Mouse (Mus musculus) MEL (cell line): ENCODE results near the gene Hacl1. TPM values are rescaled to one million over a fixed set of nuclear protein-coding genes. Genes with fewer than 3 reads are reported as not detected.
A peak's percentile ranks its signal among the peaks of the same experiment; 100 is the strongest.

Source experiments
- DNase-seq: peaks from one replicate; pipeline ENCODE4 v3.0.0; 2011; ENCODE audit warnings: low read depth, low spot score
- H3K27ac ChIP-seq: 2 replicates; pipeline ENCODE4 v1.5.1; 2012; ENCODE audit warnings: low read depth, mild to moderate bottlenecking, control low read depth, low read length, moderate library complexity; ENCODE audit not compliant: control insufficient read depth
- H3K27me3 ChIP-seq, 2 experiments: fragments of 150-350 bp in 1 of 2; sonication (generic) in 1 of 2; 2 replicates each; pipeline ENCODE4 v1.6.1; 2012; ENCODE audit warnings: low read length in 2 of 2, mild to moderate bottlenecking in 2 of 2, improper control_type of control experiment in 1 of 2, moderate library complexity in 1 of 2; ENCODE audit not compliant: insufficient read depth in 2 of 2, control insufficient read depth in 1 of 2
- H3K36me3 ChIP-seq, 2 experiments: 2 replicates each; pipeline ENCODE4 v1.6.1; 2012 to 2014; ENCODE audit warnings: low read length in 2 of 2, improper control_type of control experiment in 1 of 2, inconsistent platforms in 1 of 2, mild to moderate bottlenecking in 1 of 2; ENCODE audit not compliant: insufficient read depth in 2 of 2, control insufficient read depth in 1 of 2
- H3K4me1 ChIP-seq, 2 experiments: fragments of 150-350 bp in 1 of 2; sonication (generic) in 1 of 2; 2 replicates each; pipeline ENCODE4 v1.6.1; 2012; ENCODE audit warnings: low read length in 2 of 2, improper control_type of control experiment in 1 of 2, mild to moderate bottlenecking in 1 of 2; ENCODE audit not compliant: insufficient read depth in 2 of 2, control insufficient read depth in 1 of 2
- H3K4me3 ChIP-seq, 2 experiments: fragments of 150-350 bp in 1 of 2; sonication (generic) in 1 of 2; 2 replicates each; pipeline ENCODE4 v1.5.1; 2012; ENCODE audit warnings: low read depth in 2 of 2, low read length in 2 of 2, mild to moderate bottlenecking in 2 of 2, moderate library complexity in 2 of 2, control low read depth in 1 of 2, improper control_type of control experiment in 1 of 2; ENCODE audit not compliant: control insufficient read depth in 1 of 2, insufficient read depth in 1 of 2
- H3K79me2 ChIP-seq: 2 replicates; pipeline ENCODE4 v1.6.1; 2012; ENCODE audit warnings: mild to moderate bottlenecking, low read length, moderate library complexity; ENCODE audit not compliant: control insufficient read depth, poor library complexity, insufficient read depth
- H3K9ac ChIP-seq: 2 replicates; pipeline ENCODE4 v1.6.1; 2012; ENCODE audit warnings: low read depth, mild to moderate bottlenecking, control low read depth, low read length, moderate library complexity; ENCODE audit not compliant: control insufficient read depth, poor library complexity, severe bottlenecking
- H3K9me3 ChIP-seq: fragments of 150-350 bp; sonication (generic); replicated peaks from 2 replicates; pipeline ENCODE4 v1.6.1; 2012; ENCODE audit warnings: mild to moderate bottlenecking, low read length, improper control_type of control experiment, moderate library complexity; ENCODE audit not compliant: insufficient read depth
- BHLHE40 ChIP-seq: IDR thresholded peaks from 2 replicates; pipeline ENCODE4 v1.6.1; 2012; ENCODE audit warnings: low read depth, mild to moderate bottlenecking, inconsistent platforms, low read length, improper control_type of control experiment, borderline replicate concordance
- CHD1 ChIP-seq: IDR thresholded peaks from 2 replicates; pipeline ENCODE4 v1.6.1; 2012; ENCODE audit warnings: low read depth, mild to moderate bottlenecking, inconsistent platforms, low read length, improper control_type of control experiment
- CHD2 ChIP-seq: IDR thresholded peaks from 2 replicates; pipeline ENCODE4 v1.6.1; 2011; ENCODE audit warnings: low read length, improper control_type of control experiment
- CTCF ChIP-seq, 3 experiments: IDR thresholded peaks in 2 of 3; conservative IDR thresholded peaks in 1 of 3; 2 replicates each; pipeline ENCODE4 v1.5.1; 2011 to 2012; ENCODE audit warnings: low read length in 3 of 3, low read depth in 2 of 3, mild to moderate bottlenecking in 2 of 3, improper control_type of control experiment in 1 of 3, inconsistent platforms in 1 of 3, mixed read lengths in 1 of 3, moderate library complexity in 1 of 3; ENCODE audit not compliant: control insufficient read depth in 1 of 3, insufficient read depth in 1 of 3, poor library complexity in 1 of 3, severe bottlenecking in 1 of 3
- E2F4 ChIP-seq: IDR thresholded peaks from 2 replicates; pipeline ENCODE4 v1.6.1; 2011; ENCODE audit warnings: low read depth, low read length, improper control_type of control experiment, borderline replicate concordance
- ELF1 ChIP-seq: IDR thresholded peaks from 2 replicates; pipeline ENCODE4 v1.6.1; 2014; ENCODE audit warnings: low read depth, mild to moderate bottlenecking, inconsistent platforms, low read length, improper control_type of control experiment, moderate library complexity
- EP300 ChIP-seq, 2 experiments: IDR thresholded peaks; 2 replicates each; pipeline ENCODE4 v1.6.1; 2011; ENCODE audit warnings: improper control_type of control experiment in 2 of 2, low read length in 2 of 2, low read depth in 1 of 2, mild to moderate bottlenecking in 1 of 2
- ETS1 ChIP-seq: IDR thresholded peaks from 2 replicates; pipeline ENCODE4 v1.6.1; 2012; ENCODE audit warnings: low read depth, mild to moderate bottlenecking, inconsistent platforms, low read length, improper control_type of control experiment, moderate library complexity
- GABPA ChIP-seq: IDR thresholded peaks from 2 replicates; pipeline ENCODE4 v1.6.1; 2012; ENCODE audit warnings: low read depth, mild to moderate bottlenecking, inconsistent platforms, low read length, improper control_type of control experiment, moderate library complexity
- GATA1 ChIP-seq: IDR thresholded peaks from 2 replicates; pipeline ENCODE4 v1.6.1; 2011; ENCODE audit warnings: low read depth, low read length, improper control_type of control experiment
- HCFC1 ChIP-seq: IDR thresholded peaks from 2 replicates; pipeline ENCODE4 v1.6.1; 2012; ENCODE audit warnings: low read depth, mild to moderate bottlenecking, inconsistent platforms, low read length, improper control_type of control experiment, moderate library complexity
- JUND ChIP-seq: IDR thresholded peaks from 2 replicates; pipeline ENCODE4 v1.6.1; 2011; ENCODE audit warnings: low read depth, mild to moderate bottlenecking, improper control_type of control experiment, low read length
- KAT2A ChIP-seq: conservative IDR thresholded peaks from 2 replicates; pipeline ENCODE4 v1.6.1; 2012; ENCODE audit warnings: low read depth, low read length, improper control_type of control experiment, inconsistent platforms
- MAFK ChIP-seq: IDR thresholded peaks from 2 replicates; pipeline ENCODE4 v1.6.1; 2011; ENCODE audit warnings: low read depth, mild to moderate bottlenecking, low read length, improper control_type of control experiment, borderline replicate concordance
- MAX ChIP-seq: IDR thresholded peaks from 2 replicates; pipeline ENCODE4 v1.6.1; 2011; ENCODE audit warnings: low read length, improper control_type of control experiment
- MXI1 ChIP-seq: IDR thresholded peaks from 2 replicates; pipeline ENCODE4 v1.6.1; 2011; ENCODE audit warnings: mild to moderate bottlenecking, low read depth, low read length, improper control_type of control experiment
- MYC ChIP-seq: IDR thresholded peaks from 2 replicates; pipeline ENCODE4 v1.6.1; 2011; ENCODE audit warnings: low read depth, mild to moderate bottlenecking, low read length, improper control_type of control experiment, moderate library complexity
- NELFE ChIP-seq: IDR thresholded peaks from 2 replicates; pipeline ENCODE4 v1.6.1; 2011; ENCODE audit warnings: low read depth, low read length, improper control_type of control experiment
- POLR2A ChIP-seq, 2 experiments: IDR thresholded peaks; 2 replicates each; pipeline ENCODE4 v1.6.1; 2011 to 2012; ENCODE audit warnings: low read length in 2 of 2, mild to moderate bottlenecking in 2 of 2, control low read depth in 1 of 2, improper control_type of control experiment in 1 of 2, low read depth in 1 of 2, moderate library complexity in 1 of 2; ENCODE audit not compliant: control insufficient read depth in 1 of 2, insufficient read depth in 1 of 2, poor library complexity in 1 of 2
- POLR2AphosphoS2 ChIP-seq: IDR thresholded peaks from 2 replicates; pipeline ENCODE4 v1.6.1; 2011; ENCODE audit warnings: low read length, improper control_type of control experiment
- RAD21 ChIP-seq: IDR thresholded peaks from 2 replicates; pipeline ENCODE4 v1.6.1; 2011; ENCODE audit warnings: mild to moderate bottlenecking, low read depth, low read length, improper control_type of control experiment
- SIN3A ChIP-seq: IDR thresholded peaks from 2 replicates; pipeline ENCODE4 v1.6.1; 2012; ENCODE audit warnings: low read length, improper control_type of control experiment, inconsistent platforms
- SMC3 ChIP-seq: IDR thresholded peaks from 2 replicates; pipeline ENCODE4 v1.6.1; 2011; ENCODE audit warnings: low read depth, low read length, improper control_type of control experiment
- TBP ChIP-seq: IDR thresholded peaks from 2 replicates; pipeline ENCODE4 v1.8.0; 2011; ENCODE audit warnings: low read depth, low read length, improper control_type of control experiment
- TCF12 ChIP-seq: IDR thresholded peaks from 2 replicates; pipeline ENCODE4 v1.6.1; 2014; ENCODE audit warnings: low read depth, mild to moderate bottlenecking, inconsistent platforms, low read length, improper control_type of control experiment, moderate library complexity
- UBTF ChIP-seq: IDR thresholded peaks from 2 replicates; pipeline ENCODE4 v1.6.1; 2012; ENCODE audit warnings: low read depth, mild to moderate bottlenecking, inconsistent platforms, low read length, improper control_type of control experiment, moderate library complexity, borderline replicate concordance; ENCODE audit not compliant: insufficient read depth
- USF1 ChIP-seq: IDR thresholded peaks from 2 replicates; pipeline ENCODE4 v1.6.1; 2014; ENCODE audit warnings: low read depth, mild to moderate bottlenecking, inconsistent platforms, low read length, improper control_type of control experiment, moderate library complexity
- USF2 ChIP-seq, 2 experiments: IDR thresholded peaks; 2 replicates each; pipeline ENCODE4 v1.6.1; 2011 to 2012; ENCODE audit warnings: improper control_type of control experiment in 2 of 2, low read length in 2 of 2, borderline replicate concordance in 1 of 2, inconsistent platforms in 1 of 2, low read depth in 1 of 2, mild to moderate bottlenecking in 1 of 2; ENCODE audit not compliant: insufficient read depth in 1 of 2
- ZC3H11A ChIP-seq: IDR thresholded peaks from 2 replicates; pipeline ENCODE4 v1.6.1; 2012; ENCODE audit warnings: low read depth, mild to moderate bottlenecking, inconsistent platforms, low read length, improper control_type of control experiment
- ZKSCAN1 ChIP-seq: IDR thresholded peaks from 2 replicates; pipeline ENCODE4 v1.6.1; 2012; ENCODE audit warnings: low read depth, mild to moderate bottlenecking, inconsistent platforms, low read length, improper control_type of control experiment, moderate library complexity
- ZMIZ1 ChIP-seq: IDR thresholded peaks from 2 replicates; pipeline ENCODE4 v1.6.1; 2012; ENCODE audit warnings: low read depth, mild to moderate bottlenecking, inconsistent platforms, low read length, improper control_type of control experiment, moderate library complexity
- ZNF384 ChIP-seq: IDR thresholded peaks from 2 replicates; pipeline ENCODE4 v1.6.1; 2012; ENCODE audit warnings: low read depth, mild to moderate bottlenecking, inconsistent platforms, low read length, improper control_type of control experiment
- polyA plus RNA-seq, 2 experiments: library from polyadenylated mRNA; stranded (reverse) in 1 of 2; unstranded in 1 of 2; fragments of >175 nt in 1 of 2; fragments of >200 nt in 1 of 2; gene quantifications; 2 replicates each; pipeline versions ENCODE4 v1.2.1 to v1.2.4; 2012; ENCODE audit warnings: low replicate concordance in 2 of 2, low read depth in 1 of 2; ENCODE audit not compliant: insufficient read length in 2 of 2, insufficient read depth in 1 of 2, missing spikeins in 1 of 2
- total RNA-seq: library from RNA; depleted of rRNA; stranded (reverse); fragments of 300-350 nt; gene quantifications from 2 replicates; pipeline ENCODE4 v1.2.3, GENCODE M21; 2012; rRNA removed

The Hacl1 gene
- total RNA-seq: 7.7 and 9.2 TPM in 2 replicates
- 10 to 100 TPM in 1 of 2 experiments, not detected in 1; 13.3 TPM for polyA plus RNA-seq

GRCm38 (mm10) chr14:31640890-31641505 is at the start of gene Hacl1, which contains the start of gene Btd:
TSS of gene Hacl1 (minus strand) at chr14:31641286.
TSS of gene Btd (plus strand) at chr14:31641028.
- Histone ChIP-seq H3K36me3 (peaks cover 0 to 11% of the 10 kb centered on the region in 2 experiments; a peak in 2 of 4 replicates), H3K79me2 (no peaks in the 10 kb centered on the region; the same call in none of the 2 replicates), H3K4me3 (peak within 1 kb of the TSS; percentile 74 to 88), H3K27me3 (no peaks in the 10 kb centered on the region), H3K9ac (peak within 1 kb of the TSS; percentile 76), H3K4me1 (peaks cover 11 to 19% of the 10 kb centered on the region in 2 experiments; a peak in 3 of 4 replicates), H3K9me3 (no peaks in the 10 kb centered on the region), H3K27ac (peak within 1 kb of the TSS; percentile 88)
- TF ChIP-seq POLR2AphosphoS2 (peak; percentile 72), MAFK (no peak), JUND (no peak), ELF1 (peak; percentile 50), ZMIZ1 (peak; percentile 76), CHD2 (no peak), CHD1 (no peak), KAT2A (no peak), POLR2A (IDR thresholded peaks at IDR 0.05; ENCODE audit: control insufficient read depth in 1 of 2, insufficient read depth in 1 of 2, low read depth in 1 of 2, low read length in 2 of 2, poor library complexity in 1 of 2) (peak; percentile 71 to 78; a peak in 3 of 4 replicates), ZNF384 (peak; percentile 89), EP300 (IDR thresholded peaks at IDR 0.05; ENCODE audit: low read depth in 1 of 2, low read length in 2 of 2) (no peak), GABPA (no peak), GATA1 (no peak), MAX (no peak), ETS1 (no peak; the same call in none of the 2 replicates), UBTF (no peak), USF2 (IDR thresholded peaks at IDR 0.05; ENCODE audit: borderline replicate concordance in 1 of 2, insufficient read depth in 1 of 2, low read depth in 1 of 2, low read length in 2 of 2) (no peak), HCFC1 (peak; percentile 76), USF1 (no peak), MYC (0 out of 2 replicates have a peak, but pooled peaks have one; percentile 31), MXI1 (peak; percentile 73; the same call in 1 of the 2 replicates), BHLHE40 (peak; percentile 68; the same call in 1 of the 2 replicates), TCF12 (peak; percentile 35; the same call in 1 of the 2 replicates), SMC3 (no peak), NELFE (peak; percentile 61), ZC3H11A (no peak), RAD21 (no peak), TBP (peak; percentile 63), E2F4 (0 out of 2 replicates have a peak, but pooled peaks have one; percentile 28), SIN3A (peak; percentile 74), CTCF (IDR thresholded peaks at IDR 0.05 in 2 of 3, conservative IDR thresholded peaks at IDR 0.05 in 1 of 3; ENCODE audit: control insufficient read depth in 1 of 3, insufficient read depth in 1 of 3, low read depth in 2 of 3, low read length in 3 of 3, poor library complexity in 1 of 3, severe bottlenecking in 1 of 3) (no peak), ZKSCAN1 (no peak)
- DNase-seq: peak; percentile 98
